Mouse (Mus musculus) thymus, postnatal 36 days (tissue): ENCODE data around the gene Gzmm.
"Not testable (repeated sequence)": the region's sequence is repeated elsewhere in the genome, so short reads cannot be mapped to it uniquely, and the experiment has no call there.

Source experiments
- DNase-seq, 2 experiments: peaks; one replicate each; pipeline ENCODE4 v3.0.0; 2022; ENCODE audit warnings: mixed read lengths in 2 of 2

Gzmm gene

GRCm38 (mm10) chr10:79681591-79682245, 7.1 kb upstream of the Gzmm start, which contains the start of gene Cdc34:
Gene Cdc34, plus strand, starts transcription at chr10:79682195.
- peak; percentile 98 to 100 for DNase-seq

DNA sequence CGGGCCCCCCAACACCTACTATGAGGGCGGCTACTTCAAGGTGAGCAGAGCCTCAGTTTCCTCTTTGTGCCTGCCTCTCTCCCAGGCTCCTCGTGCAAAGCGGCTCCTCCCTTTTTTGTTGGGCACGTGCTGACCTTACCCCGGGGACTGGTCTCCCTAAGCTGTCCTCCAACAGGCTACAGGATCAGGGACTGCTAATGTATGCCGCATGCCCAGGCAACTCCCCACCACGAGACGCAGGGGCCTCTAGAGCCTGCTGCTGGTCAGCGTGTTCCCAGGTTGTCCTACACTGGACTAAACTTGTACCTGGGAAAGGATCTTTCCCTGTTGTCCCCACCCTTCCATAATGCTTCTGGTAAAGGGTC, 6.3 kb upstream of the Gzmm start:
- peak; percentile 36 to 61 for DNase-seq

GRCm38 (mm10) chr10:79682916-79683582, 5.8 kb upstream of the Gzmm start:
- peak; percentile 66 to 75 for DNase-seq

DNA sequence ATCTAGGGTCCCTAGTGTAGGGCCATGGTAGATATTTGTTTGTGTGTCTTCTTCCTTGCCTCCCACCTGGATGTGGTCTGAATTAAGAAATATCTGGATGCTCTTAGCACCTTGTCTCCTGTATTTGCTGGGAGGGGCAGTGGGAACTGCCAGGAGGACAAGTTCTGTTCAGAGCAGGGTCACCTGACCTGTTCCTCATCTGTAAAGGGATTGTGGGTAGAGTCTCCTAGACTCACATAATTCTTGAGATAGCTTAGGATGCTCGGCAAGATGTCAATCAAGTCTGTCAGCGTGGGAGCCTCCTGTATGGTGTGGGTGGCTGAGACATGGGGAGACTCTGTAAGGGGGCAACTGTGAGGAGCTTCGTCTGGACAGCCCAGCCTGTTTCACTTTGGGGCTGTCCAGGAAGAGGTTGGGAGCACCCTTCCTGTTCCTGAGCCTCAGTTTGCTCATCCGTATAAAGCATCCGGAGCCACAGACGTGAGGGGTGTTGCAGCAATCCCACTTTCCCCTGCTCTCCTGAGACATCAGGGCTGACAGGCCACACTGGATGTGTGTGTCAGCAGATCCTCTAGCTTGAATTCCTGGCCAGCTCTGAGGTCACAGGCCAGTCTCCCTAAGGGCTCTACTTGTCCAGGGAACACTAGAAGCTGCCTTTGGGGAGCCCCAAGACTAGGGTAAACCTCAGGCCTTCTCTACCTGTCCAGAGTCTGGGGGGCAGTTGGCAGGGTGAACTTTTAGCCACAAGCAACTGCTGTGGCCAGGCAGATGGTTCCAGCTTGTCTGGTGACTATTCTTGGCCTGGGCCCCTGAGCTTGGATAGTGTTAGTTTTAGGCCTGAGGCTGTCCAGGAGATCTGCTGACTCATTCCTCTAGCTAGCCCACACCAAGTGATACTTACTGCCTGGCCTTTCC, 4.8 kb upstream of the Gzmm start:
- no peak for DNase-seq

GRCm38 (mm10) chr10:79684770-79685600, 3.8 kb upstream of the Gzmm start:
- DNase-seq: no peak

- no peak for DNase-seq
Measured at GRCm38 (mm10) chr10:79686219-79686618, 2.6 kb upstream of the Gzmm start.

- DNase-seq: no peak
Measured at GRCm38 (mm10) chr10:79686691-79687090, 2.1 kb upstream of the Gzmm start.

GRCm38 (mm10) chr10:79687513-79687912, 1.3 kb upstream of the Gzmm start:
- DNase-seq: no peak

DNA sequence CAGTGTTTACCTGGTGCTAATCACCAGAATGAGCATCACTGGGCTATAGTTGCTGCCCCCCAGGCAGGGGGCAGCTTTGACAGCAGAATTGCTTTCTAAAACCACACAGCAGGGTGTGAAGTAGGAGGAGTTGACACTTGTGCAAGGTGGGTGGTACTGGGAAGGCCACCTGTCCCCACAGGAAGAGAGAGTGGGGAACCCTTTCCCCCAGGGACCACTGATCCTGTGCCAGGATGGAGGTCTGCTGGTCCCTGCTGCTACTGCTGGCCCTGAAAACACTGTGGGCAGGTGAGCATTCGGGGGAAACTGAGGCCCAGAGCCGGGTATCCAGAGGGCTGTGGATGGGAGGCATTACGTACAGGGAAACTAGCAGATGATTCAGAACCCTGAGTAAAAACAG, 358 bp downstream of the Gzmm start:
- DNase-seq: no peak

DNA sequence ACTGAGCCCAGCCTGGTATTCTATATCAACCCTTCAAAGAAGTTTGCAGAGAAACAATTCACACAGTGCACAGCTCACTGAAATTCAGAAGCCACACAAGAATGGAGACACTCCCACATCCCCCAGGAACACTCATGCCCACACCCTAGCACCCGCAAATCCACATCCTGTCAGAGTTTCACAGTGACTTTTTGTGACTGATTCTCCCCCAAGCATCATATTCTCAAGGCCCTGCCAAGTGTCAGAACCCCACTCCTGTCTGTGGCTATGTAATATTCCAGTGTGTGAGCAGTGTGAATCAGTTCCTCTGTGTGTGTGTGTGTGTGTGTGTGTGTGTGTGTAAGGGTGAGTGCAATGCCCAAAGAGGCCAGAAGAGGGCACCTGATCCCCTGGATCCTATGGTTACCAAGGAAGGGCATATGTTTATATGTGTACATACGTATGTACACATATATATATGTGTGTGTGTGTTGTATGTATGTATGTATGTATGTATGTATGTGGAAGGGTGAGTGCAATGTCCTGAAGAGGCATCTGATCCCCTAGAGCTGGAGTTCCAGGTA, 3.2 kb downstream of the Gzmm start:
- DNase-seq: no peak

- DNase-seq: no peak
Measured at GRCm38 (mm10) chr10:79693580-79694378, 5.0 kb downstream of the Gzmm start.

DNA sequence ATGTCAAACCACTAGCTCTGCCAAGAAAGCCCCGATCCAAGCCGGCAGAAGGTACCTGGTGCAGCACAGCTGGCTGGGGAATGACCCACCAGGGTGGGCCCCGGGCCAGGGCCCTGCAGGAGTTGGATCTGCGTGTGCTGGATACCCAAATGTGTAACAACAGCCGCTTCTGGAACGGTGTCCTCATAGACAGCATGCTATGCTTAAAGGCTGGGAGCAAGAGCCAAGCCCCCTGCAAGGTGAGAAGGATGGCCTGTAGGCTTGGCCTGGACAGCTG, 5.5 kb downstream of the Gzmm start:
- no peak for DNase-seq

- peak; percentile 72 to 74 for DNase-seq
Measured at GRCm38 (mm10) chr10:79695231-79696128, 6.7 kb downstream of the Gzmm start.

- no peak for DNase-seq
Measured at GRCm38 (mm10) chr10:79696129-79696651, 7.4 kb downstream of the Gzmm start.

DNA sequence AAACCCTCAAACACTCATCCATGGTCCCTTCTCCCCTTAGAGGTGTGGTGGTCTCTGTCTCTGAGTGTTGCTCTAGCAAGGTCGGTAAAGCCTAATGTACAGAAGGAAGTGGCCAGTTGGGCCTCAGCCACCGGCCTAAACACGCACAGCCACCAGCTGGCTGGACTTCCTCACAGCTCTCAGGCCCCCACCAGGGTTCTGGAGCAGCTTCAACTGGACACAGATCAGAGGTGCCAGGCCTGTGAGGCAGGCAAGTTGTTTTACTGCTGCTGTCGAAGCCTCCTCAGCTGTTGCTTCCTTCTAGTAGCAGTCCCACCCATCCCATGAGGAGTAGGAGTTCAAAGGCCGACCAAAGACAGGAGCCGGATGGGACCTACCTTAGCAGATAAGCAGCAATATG, 9.1 kb downstream of the Gzmm start:
- no peak for DNase-seq

DNA sequence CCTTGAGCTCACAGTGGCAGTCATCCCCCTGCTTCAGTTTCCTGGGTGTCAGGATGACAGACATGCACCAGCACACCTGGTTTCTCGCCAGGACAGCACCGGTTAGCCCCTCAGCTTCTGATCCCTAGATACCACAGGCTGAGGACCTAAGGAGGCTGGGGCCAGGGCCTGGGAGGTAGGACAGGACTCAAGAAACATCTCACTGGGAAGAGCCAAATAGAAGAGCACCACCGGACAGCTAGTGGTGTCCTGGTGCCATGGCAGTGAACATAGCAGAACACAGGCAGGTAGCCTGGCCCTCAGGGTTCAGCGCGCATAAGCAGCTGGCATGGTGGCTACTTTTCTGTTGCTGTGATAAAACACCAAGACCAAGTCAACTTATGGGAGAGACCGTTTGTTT, 9.6 kb downstream of the Gzmm start:
- DNase-seq: no peak

DNA sequence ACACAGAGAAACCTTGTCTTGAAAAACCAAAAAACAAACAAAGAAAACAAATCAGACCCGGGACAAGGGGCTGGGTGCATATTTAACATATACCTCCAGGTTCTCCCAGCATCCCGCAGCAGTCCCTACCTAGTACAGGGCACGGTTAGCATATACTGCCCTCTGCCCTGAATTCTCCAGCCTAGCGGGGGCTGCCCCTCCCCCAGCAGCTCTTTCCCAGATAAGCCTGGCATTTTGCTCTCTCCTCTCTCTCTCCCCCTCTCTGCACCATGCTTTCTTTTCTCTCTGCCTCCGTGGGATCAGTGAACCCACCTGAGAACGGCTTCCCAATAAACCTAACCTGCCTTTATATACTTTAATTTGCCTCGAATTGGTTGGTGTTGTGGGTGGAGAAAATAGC, 11.9 kb downstream of the Gzmm start:
- no peak for DNase-seq

DNA sequence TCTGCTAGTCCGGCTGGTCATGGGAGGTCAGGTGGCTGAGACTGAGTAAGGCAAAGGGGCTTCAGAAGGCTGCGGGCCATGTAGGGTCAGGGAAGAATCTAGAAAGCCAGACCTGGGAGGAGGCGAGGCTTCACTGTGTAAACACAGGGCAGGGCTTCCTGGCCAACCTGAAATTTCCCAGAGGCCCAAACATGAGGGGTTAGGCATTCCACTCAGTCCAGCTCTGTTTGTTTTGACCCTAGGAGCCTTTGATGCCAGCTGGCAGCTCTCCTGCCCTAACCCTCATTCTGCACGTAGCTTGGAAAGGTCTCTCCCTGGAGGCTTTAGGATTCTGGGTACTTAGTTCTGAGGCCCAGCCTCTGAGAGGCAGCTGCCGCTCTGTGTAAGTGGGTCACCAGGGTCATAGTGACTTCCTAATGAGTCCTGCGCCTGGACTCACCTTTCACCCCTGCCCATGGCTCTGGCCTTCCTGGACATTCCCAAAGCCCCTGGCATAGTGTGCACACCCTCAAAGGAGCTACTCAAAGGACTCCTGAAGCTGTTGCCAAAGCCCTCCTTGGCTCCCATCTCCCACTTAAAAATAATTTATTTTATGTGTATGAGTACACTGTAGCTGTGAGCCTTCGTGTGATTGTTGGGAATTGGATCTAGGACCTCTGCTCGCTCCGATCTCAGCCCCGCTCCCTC, 12.8 kb downstream of the Gzmm start:
- DNase-seq: no peak

DNA sequence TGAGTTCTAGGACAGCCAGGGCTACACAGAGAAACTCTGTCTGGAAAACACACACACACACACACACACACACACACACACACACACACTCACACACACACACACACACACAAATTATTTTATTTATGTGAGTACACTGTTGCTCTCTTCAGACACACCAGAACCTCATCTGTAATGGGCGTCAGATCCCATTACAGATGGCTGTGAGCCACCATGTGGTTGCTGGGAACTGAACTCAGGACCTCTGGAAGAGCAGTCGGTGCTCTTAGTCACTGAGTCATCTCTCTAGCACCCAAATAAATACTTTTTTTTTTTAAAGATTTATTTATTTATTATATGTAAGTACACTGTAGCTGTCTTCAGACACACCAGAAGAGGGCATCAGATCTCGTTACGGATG, 14.2 kb downstream of the Gzmm start:
- DNase-seq: not testable (repeated sequence)

- DNase-seq: peak in 1 of 2 experiments; percentile 15
Measured at GRCm38 (mm10) chr10:79703541-79703940, 14.7 kb downstream of the Gzmm start.
